12 mouse cellular contexts compared by ENCODE assay signal in genomic region chr17:88173354-88174032, GRCm38 (mm10).
DNase-seq lines count a peak whose midpoint lies in the region; ATAC-seq and TF ChIP-seq lines count a peak whose summit lies in the region.
"Had no signal": no experiment of that assay in that cellular context is flagged by ENCODE, and none has a peak within 500 bp of the region (broad histone marks: within the 10 kb centered on the region; RNA-seq: fewer than 3 reads in every experiment).

No protein-coding gene starts in this region.

- H3K4me3 ChIP-seq in liver, embryonic 12.5 days, result no peak overlapping the region
- H3K4me3 ChIP-seq in ES-Bruce4 (ENCODE audit: low read depth, low read length), result no peak overlapping the region
- no peak overlapping the region for H3K4me3 ChIP-seq in cerebellum, adult 2 months (replicated peaks; ENCODE audit: insufficient read depth, low read depth, low read length)
- H3K4me3 ChIP-seq: megakaryocyte, embryonic 14.5 days; neural tube, embryonic 13.5 days had no signal

- no peaks in the 10 kb centered on the region for H3K9me3 ChIP-seq in liver, embryonic 12.5 days (replicated peaks)
- no peaks in the 10 kb centered on the region for H3K9me3 ChIP-seq in ES-Bruce4 (replicated peaks; ENCODE audit: control insufficient read depth, insufficient read depth, low read length, poor library complexity, severe bottlenecking)
- H3K9me3 ChIP-seq: neural tube, embryonic 13.5 days had no signal

- no peak for DNase-seq in liver
- peak; percentile 29 to 31 for DNase-seq in B cell, adult 2 months
- no peak for DNase-seq in adrenal gland, postnatal 14 days
- no peak for DNase-seq in cerebellum, adult 2 months
- DNase-seq: cerebellum, postnatal 36 days; kidney, adult 9 months; right cerebral cortex, postnatal 4 days had no signal

- no peak overlapping the region for H3K4me2 ChIP-seq in liver, embryonic 12.5 days
- H3K4me2 ChIP-seq: neural tube, embryonic 13.5 days had no signal

- no peaks in the 10 kb centered on the region for H3K27me3 ChIP-seq in liver, embryonic 12.5 days (replicated peaks)
- no peaks in the 10 kb centered on the region for H3K27me3 ChIP-seq in ES-Bruce4 (ENCODE audit: control insufficient read depth, insufficient read depth, low read length, poor library complexity, severe bottlenecking)
- no peaks in the 10 kb centered on the region for H3K27me3 ChIP-seq in cerebellum, adult 2 months (ENCODE audit: control insufficient read depth, insufficient read depth, low read length)
- H3K27me3 ChIP-seq: megakaryocyte, embryonic 14.5 days; neural tube, embryonic 13.5 days had no signal

- no peaks in the 10 kb centered on the region for H3K36me3 ChIP-seq in liver, embryonic 12.5 days
- no peaks in the 10 kb centered on the region for H3K36me3 ChIP-seq in ES-Bruce4 (ENCODE audit: control insufficient read depth, insufficient read depth, low read length, poor library complexity, severe bottlenecking)
- H3K36me3 ChIP-seq: neural tube, embryonic 13.5 days had no signal

- peak; percentile 40 for TF ChIP-seq CTCF in ES-Bruce4 (IDR thresholded peaks at IDR 0.05; ENCODE audit: low read depth, low read length)
- TF ChIP-seq CTCF in cerebellum, adult 2 months (IDR thresholded peaks at IDR 0.05; ENCODE audit: borderline replicate concordance, insufficient read depth, low read depth, low read length), result no peak

- TF ChIP-seq POLR2A in ES-Bruce4 (IDR thresholded peaks at IDR 0.05; ENCODE audit: insufficient read depth, low read length), result no peak
- TF ChIP-seq POLR2A in cerebellum, adult 2 months (IDR thresholded peaks at IDR 0.05; ENCODE audit: borderline replicate concordance, insufficient read depth, low read length), result no peak

- TF ChIP-seq EP300 in ES-Bruce4 (IDR thresholded peaks at IDR 0.05; ENCODE audit: insufficient read depth, low read depth, low read length), result no peak

- no peak overlapping the region for H3K27ac ChIP-seq in liver, embryonic 12.5 days
- no peak overlapping the region for H3K27ac ChIP-seq in ES-Bruce4 (ENCODE audit: insufficient read depth, low read length)
- H3K27ac ChIP-seq in cerebellum, adult 2 months (ENCODE audit: insufficient read depth, low read length), result no peak overlapping the region
- H3K27ac ChIP-seq: neural tube, embryonic 13.5 days had no signal

- ATAC-seq in liver, embryonic 12.5 days, result peak; percentile 57; the same call in 1 of the 2 replicates
- peak; percentile 71 for ATAC-seq in common myeloid progenitor, adult 5-6 weeks (replicated peaks; ENCODE audit: low read depth, poor library complexity, severe bottlenecking)

- H3K4me1 ChIP-seq in liver, embryonic 12.5 days, result no peaks in the 10 kb centered on the region
- H3K4me1 ChIP-seq in ES-Bruce4 (ENCODE audit: control insufficient read depth, insufficient read depth, low read length), result no peaks in the 10 kb centered on the region
- H3K4me1 ChIP-seq in cerebellum, adult 2 months (ENCODE audit: control insufficient read depth, insufficient read depth, low read length), result no peaks in the 10 kb centered on the region
- H3K4me1 ChIP-seq: neural tube, embryonic 13.5 days had no signal

- WGBS in liver, embryonic 12.5 days (ENCODE audit: insufficient replicate concordance), result 36% methylated on average over 4 of the region's 4 CpGs
- 85% methylated on average over 4 of the region's 4 CpGs for WGBS in cerebellum, adult 2 months

- no peak overlapping the region for H3K9ac ChIP-seq in liver, embryonic 12.5 days
- no peak overlapping the region for H3K9ac ChIP-seq in ES-Bruce4 (ENCODE audit: low read depth, poor library complexity, severe bottlenecking)
- H3K9ac ChIP-seq: neural tube, embryonic 13.5 days had no signal

Comparison
In these comparisons a context has a peak if more than half of its experiments do, and no peak if none do; other contexts are left out.
1. DNase-seq: peak in B cell, adult 2 months (2 of 2); none in liver (single experiment), adrenal gland, postnatal 14 days (single experiment) and cerebellum, adult 2 months (0 of 2).